Mouse (Mus musculus) embryonic stem cell, embryonic (primary cell): ENCODE measurements around the gene Cdh18.
"Not testable (repeated sequence)": the region's sequence is repeated elsewhere in the genome, so short reads cannot be mapped to it uniquely, and the experiment has no call there.

Experiments
- CTCF ChIA-PET, 4 experiments: fragments of 300-600 bp in 2 of 4; fragments of 350-600 bp in 2 of 4; sonication (Branson Sonifier 250); formaldehyde crosslinking; loops; one replicate each; lab custom pipeline; 2022; ENCODE audit warnings: inconsistent platforms in 2 of 4; lab: Charles Lee
- POLR2A ChIA-PET, 4 experiments: fragments of 300-600 bp in 2 of 4; fragments of 350-600 bp in 2 of 4; sonication (Branson Sonifier 250); formaldehyde crosslinking; loops; one replicate each; lab custom pipeline; 2022; ENCODE audit warnings: antibody characterized with exemption in 4 of 4, inconsistent platforms in 1 of 4; lab: Charles Lee

The Cdh18 gene

DNA sequence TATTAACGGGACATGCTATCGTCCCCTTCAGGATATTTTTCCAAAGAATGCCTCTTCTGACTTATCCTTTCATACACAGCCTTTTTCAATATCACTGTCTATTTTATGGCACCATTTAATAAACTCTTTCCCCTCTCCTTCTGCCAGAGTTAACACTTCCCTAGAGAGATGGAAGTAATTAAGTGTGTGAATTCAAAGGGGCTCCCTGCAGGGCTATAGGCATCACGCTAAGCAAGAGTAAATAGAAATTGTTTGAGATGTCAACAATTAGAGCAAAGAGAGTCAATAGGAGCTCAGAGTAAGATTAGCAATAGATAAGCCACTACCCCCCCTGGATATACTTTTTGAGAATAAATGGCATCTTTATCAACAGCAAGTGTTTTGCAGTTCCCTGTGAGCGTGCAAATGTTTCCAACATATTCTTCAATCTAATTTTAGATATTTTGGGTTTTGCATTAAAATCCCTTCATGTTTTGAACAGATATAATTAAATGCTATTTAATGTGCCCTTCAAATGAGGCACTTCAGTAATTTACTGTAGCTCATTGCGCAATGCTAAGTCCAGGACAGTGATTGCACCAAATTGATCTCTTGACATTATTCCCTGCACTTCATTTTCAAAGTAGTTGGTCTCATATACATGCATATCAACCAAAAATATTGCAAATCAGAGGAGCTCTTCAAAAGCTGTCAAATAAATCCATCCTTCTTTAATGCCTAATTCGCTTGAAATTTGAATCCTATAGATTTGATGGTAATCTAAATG lies 586.3 kb downstream of the Cdh18 start:
- ChIA-PET POLR2A (no interaction called here), CTCF (no interaction called here)

DNA sequence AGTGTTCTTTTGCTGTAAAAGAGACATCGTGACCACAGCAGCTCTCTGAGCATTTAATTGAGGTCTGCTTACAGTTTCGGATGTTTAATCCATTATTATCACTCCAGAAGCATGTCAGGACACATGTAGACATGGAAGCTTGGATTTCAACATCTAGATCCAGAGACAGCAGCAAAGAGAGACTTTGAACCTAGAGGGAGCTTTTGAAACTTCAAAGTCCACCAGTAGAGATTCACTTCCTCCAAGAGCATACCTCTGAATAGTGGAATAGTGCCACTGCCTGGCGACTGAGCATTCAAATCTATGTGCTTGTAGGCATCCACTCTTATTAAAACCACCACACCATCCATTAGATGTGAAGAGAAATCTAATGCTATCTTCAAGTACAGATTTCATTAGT lies 588.1 kb downstream of the Cdh18 start:
- POLR2A ChIA-PET: no interaction called here

DNA sequence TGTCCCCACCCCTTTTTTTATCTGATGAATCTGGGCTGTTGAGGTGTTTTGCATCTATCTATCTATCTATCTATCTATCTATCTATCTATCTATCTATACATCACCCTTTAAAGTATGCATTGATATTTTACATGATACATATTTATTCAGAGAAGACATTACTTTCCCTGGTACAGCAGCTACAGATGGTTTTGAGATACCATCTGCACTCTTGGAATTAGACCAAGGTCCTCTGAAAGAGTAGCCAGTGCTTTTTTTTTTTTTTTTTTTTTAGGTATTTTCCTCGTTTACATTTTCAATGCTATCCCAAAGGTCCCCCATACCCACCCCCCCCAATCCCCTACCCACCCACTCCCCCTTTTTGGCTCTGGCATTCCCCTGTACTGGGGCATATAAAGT lies 594.1 kb downstream of the Cdh18 start:
- CTCF ChIA-PET, POLR2A ChIA-PET: not testable (repeated sequence)

More for the DNA sequence above, 588.1 kb downstream of the Cdh18 start:
- CTCF ChIA-PET: no interaction called here

DNA sequence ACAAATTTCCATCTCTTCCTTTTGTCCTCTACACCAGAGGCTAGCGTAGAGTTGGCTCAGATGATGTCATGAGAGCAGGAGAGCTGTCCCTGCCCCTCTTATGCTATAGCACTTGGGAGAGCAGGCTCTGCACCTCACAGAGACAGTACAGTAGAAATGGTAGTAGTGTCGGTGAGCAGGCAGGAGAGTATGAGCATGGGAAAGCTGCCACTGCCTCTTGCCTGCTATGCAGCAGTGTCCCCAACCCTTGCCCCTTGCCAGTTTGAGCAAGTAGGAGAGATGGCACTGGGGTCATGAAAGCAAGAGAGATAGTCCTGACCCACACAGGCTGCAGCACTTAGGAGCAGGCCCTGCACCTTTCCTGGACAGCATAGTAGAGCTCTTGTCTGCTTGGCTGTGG lies 607.1 kb downstream of the Cdh18 start:
- CTCF ChIA-PET: no interaction called here
- POLR2A ChIA-PET: no interaction called here

DNA sequence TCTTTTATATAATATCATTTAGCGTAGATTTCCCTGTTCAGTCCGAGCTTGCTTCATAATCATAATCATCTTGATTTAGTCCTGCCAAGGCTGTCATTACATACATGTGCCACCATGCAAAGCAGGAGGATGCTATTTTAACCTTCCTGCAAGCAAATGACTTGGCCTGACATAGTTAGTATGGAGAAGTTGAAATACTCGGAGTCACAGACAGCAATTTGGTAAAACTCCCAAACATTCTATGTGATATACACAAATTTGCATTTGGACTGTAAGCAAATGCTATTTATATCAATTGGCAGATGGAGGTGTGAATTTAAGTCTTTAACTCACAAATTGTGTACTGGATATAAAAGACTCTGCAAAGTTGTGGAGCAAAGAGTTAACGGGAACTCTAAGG lies 616.0 kb downstream of the Cdh18 start:
- ChIA-PET POLR2A (no interaction called here), CTCF (interaction anchor here in 1 of 4 experiments (0.6 kb wide), 1 partner anchor 994 kb away, joined by 3 read pairs; no protein-coding TSS in a partner anchor)

DNA sequence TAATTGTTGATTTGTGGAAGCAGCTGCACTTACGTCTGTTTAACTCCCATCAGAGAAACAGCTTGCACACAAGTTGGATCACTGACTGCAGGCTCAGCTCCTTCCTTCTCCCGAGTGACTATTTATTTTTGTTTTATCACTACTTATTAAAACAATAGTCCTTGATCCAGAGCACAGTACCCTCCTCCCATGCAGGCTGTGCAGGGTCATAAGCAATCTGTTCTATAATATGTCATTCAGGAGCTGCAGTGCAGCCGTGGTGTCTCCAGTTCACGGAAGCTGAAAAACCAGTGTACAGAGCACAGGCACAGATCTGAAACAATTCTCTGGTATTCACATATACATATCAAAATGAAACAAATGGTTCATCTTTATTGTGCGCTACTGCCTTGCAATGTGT lies 625.8 kb downstream of the Cdh18 start:
- ChIA-PET CTCF (no interaction called here), POLR2A (no interaction called here)

DNA sequence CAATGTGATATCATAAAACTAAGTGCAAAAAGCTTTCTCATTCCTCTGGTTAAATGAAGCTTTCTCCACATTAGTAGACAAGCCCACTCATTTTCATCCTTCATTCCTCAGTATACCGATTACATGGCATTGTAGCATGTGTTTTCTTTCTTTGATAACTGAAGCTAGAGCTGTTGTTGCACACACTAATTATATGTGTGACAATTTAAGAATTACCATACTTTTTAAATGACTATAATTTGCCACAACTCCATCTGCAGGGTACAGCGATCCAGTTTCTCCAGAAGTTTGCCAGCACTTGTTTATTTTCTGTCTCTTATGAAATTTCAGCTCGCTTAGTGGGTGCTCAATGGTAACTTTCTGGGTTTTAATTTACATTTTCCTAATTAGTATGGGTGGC lies 663.2 kb downstream of the Cdh18 start:
- ChIA-PET CTCF (no interaction called here), POLR2A (no interaction called here)

DNA sequence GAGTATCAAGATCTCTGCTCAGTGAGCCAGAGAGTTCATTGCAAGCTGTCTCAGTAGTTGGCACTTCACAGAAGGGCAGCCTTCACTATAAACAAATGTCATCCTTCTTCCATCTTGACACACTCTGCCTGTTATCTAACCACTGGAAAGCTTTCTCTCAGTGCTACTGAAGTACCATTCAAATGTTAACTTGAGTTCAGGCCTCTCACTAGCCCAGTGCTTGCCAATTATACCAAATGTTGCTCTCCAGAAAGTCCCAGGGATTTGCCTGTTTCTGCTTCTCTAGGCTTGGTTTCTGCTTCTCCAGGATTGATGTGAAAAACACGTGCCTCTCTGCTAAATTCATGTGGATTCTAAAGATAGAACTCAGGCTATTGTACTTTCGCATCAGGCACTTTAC lies 681.8 kb downstream of the Cdh18 start:
- POLR2A ChIA-PET: no interaction called here
- CTCF ChIA-PET: no interaction called here

DNA sequence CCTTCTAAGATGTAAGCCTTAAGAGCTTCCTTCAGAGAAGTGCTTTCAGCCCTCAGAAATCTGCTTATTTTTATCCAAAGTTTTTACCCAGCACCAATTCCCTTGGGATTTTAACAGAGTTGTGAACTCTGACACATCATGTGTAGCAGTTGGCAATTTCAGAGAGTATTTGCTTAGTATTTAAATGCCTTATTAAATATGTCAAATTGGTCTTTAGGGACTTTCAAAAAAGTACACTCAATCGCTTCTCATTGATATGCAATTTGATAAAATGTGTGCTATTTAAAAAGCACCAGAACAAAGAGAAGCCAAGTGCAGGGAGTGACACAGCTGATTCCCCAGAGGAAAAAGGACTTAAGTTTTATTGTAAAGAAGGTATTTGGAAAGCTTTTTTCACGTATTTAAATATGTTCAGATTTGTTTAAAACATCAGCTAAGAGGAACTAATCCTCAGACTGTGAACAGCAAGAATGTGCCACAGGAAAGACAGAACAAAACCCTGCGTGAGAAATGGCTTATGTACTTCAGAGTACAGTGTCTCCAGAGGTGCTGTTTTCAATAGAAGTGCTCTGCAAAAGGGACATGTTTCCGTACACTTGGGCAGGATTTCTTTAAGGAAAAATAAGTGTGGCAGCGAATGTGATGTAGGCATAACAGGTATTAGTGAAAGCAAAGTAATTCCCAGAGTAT lies 709.1 kb downstream of the Cdh18 start:
- CTCF ChIA-PET: no interaction called here

DNA sequence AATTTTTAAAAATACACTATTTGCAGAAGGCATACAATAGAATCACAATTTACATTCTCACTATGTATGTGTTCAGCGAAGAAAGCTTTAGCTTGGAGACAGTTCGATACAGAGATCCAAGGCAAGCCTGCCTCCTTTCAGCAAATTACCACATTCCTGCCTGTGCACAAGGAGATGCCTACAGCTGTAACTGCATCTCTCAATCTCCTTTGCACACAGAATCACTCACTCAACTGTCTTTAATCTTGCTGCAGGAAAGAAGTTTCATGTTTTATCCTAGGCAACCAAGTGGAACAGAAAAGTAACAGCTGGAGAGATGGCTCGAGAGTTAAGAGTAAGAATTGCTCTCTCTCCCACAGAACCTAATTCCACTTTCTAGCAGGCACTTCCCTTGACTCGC lies 729.6 kb downstream of the Cdh18 start:
- CTCF ChIA-PET: no interaction called here
- POLR2A ChIA-PET: no interaction called here

More for the DNA sequence above, 709.1 kb downstream of the Cdh18 start:
- POLR2A ChIA-PET: no interaction called here

DNA sequence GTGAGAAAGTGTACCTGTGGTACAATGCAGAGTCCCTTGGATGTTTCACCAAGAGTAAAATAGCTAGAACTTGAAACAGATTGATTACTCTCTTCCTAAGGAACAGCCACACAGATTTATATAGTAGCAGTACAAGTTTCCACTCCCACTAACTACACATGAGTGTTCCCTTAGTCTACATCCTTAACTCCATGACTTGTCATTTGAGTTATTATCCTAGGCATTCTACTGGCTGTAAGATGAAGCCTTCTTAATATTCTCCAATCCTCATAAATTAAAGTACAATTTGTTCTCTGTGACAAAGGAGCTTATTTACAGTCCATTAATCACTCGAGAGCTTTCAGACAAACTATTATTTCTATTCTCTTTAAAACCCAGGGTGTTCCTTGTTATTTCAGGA lies 756.2 kb downstream of the Cdh18 start:
- ChIA-PET CTCF (no interaction called here), POLR2A (no interaction called here)

DNA sequence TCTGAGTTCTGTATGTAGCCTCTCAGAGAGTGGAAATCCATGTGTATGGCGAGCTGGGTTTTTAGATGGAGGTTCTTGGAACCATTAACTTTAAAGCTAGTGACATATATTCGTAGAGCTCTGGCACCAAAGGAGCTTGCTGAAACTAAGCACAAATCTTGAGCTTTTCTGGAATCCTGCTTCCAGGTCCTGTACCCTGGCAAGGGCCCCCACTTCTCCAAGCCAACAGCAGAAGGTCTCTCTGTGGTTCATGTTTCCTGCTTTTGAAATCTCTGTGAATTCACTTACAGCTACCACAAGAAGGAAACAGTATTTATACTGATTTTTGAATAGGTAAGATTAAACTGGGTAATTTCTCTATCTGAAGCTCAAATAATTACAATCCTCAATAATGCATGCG lies 767.9 kb downstream of the Cdh18 start:
- CTCF ChIA-PET: no interaction called here
- POLR2A ChIA-PET: no interaction called here

DNA sequence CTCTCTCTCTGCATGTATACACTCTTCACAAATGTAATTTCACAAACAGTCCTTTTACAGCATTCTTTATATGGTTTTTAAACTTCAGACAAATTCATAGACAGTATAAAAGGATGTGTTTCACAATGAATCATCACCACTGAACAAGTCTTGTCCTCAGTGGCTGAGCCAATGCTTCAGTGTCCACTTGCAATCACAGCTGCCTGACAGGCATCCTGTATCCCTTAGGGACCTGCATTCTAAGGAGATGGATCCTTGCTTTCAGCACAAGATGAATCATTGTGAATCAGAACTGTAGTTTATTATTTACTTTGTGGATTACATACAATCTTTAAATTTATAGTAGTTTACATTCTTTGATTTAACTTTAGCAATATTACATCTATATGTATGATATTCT lies 768.6 kb downstream of the Cdh18 start:
- POLR2A ChIA-PET: no interaction called here
- CTCF ChIA-PET: no interaction called here

DNA sequence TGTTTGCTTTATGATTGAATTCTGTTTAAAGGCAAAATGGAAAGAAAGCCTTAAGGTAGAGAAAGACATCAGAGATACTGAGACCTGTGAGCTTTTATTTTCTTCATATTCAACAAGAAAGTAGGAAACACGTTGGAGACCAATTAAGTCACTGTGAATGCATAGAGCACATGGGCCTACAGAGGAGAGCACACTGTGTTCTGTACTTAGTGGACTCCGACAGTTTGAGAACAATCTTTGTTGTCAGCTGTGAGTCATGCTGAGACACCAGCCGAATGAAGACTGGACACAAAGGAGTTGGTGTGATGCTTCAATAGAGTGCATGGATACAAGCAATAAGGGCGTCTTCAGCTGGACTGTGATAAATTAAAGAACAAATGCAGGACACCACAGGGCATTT lies 791.5 kb downstream of the Cdh18 start:
- CTCF ChIA-PET, POLR2A ChIA-PET: not testable (repeated sequence)

DNA sequence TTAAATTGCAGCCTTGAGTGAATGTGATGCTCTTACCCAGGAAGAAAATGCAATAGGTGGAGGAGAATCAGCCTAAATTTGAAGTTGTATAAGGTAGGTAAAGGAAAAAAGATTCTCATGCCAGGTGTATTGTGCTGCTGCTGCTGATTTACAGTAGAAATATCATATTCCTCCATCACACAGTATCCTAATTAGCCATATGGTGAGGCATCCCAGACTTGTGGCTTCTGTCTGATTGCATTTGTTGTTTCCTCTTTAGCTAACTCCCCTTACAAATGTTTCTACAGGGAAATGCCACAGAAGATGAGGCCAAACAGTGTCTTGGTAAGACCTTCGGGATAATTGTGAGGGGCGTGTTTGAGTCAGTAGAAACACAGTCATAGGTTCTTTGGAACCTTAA lies 802.3 kb downstream of the Cdh18 start:
- ChIA-PET CTCF (no interaction called here), POLR2A (no interaction called here)

DNA sequence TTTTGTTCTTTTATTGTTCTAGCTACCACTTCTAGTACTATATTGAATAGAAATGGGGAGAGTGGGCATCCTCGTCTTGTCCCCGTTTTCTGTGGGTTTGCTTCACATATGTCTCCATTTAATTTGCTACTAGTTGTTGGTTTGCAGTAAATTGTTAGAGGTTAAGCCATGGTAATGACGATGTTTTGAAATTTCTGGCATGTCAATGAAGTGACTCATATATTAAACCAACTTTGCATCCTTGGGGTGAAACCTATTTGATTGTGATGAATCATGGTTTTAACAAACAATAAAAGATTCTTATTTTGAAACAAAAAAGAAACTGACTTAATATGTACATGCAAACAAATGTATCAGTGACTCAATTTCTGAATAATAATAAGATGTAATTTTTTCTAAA lies 817.5 kb downstream of the Cdh18 start:
- ChIA-PET POLR2A (no interaction called here), CTCF (interaction anchor here in 1 of 4 experiments (0.5 kb wide), 1 partner anchor 8 kb away, joined by 4 read pairs; no protein-coding TSS in a partner anchor)

DNA sequence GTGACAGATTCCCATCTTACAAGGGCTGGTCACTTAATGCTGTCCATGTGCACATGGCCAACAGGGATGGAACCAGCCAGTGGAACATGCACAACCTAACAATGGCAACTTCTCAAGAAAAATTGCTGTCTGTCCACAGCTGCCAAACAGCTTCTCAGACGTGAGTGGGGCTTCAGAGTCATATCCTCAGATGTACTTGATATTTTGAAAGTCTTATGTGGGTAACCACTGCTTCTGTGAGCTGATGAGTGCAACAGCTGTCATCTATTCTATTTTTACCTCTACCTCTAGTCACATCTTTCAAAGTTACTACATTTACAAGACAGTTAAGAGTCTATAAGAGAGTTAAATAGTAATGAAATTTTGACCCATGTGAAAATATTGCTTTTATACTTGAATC lies 818.9 kb downstream of the Cdh18 start:
- ChIA-PET CTCF (interaction anchor here in 1 of 4 experiments (0.6 kb wide), 1 partner anchor 373 kb away, joined by 3 read pairs; no protein-coding TSS in a partner anchor), POLR2A (no interaction called here)

DNA sequence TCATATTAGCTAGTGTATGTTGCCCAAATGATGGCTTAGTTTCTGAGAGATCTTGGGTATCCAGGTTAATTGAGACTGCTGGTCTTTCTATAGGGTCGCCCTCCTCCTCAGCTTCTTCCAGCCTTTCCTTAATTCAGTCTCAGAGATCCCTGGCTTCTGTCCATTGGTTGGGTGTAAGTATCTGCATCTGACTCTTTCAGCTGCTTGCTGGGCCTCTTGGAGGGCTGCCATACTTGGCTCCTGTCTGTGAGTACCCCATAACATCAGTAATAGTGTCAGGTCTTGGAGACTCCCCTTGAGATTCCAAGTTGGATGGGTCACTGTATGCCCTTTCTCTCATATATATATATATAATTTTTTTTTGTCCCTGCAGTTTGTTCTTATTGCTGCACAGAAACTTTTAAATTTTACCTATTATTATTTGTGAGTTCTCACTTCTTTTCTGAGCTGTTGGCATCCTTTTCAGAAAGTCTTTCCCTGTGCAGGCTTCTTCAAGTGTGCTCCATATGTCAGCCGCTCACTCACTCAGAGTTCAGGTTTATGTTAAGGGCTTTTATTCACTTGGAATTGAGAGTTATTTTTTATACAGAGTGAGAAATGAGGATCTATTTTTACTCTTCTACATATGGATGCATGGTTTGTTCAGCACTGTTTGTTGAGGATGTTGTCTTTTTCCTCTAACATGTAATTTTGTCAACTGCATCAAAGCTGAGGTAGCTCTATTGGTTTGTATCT lies 829.4 kb downstream of the Cdh18 start:
- CTCF ChIA-PET: no interaction called here
- POLR2A ChIA-PET: no interaction called here

DNA sequence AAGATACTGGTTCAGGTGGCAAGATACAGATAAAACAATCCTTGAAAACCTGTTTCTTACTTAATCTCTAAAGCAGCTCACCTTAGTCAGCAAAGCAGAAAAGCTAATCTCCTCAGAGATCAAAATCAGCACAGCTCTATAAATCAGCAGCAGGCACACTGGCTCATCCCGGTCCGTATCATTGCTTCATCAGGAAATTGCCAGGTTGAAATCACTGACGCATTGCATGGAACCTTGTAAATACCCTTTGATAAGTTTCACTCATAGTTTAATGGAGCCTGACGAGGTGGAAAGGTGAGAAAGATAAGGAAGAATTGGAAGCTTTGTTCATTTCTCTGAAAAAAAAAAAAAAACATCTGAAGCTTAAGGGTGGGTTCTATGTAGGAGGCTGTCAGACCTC lies 837.0 kb downstream of the Cdh18 start:
- ChIA-PET POLR2A (no interaction called here), CTCF (no interaction called here)

DNA sequence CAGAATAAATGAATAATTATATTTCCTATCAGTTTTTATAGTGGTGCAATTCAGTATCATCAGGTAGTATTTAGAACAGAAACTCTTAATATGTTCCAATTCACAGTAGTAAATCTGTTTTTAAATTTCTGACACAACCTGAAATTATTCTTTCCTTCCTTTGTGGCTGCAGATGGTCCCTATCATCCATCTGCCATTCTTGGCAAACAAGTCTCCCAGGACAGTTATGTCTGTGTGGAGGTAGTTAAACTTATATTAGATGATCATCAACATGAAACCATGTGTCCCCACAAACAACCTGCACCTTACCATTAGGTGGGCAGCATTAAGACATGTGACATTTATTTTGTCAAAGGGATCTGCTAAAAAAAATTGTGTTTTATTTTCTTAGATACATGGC lies 847.8 kb downstream of the Cdh18 start:
- ChIA-PET CTCF (no interaction called here), POLR2A (no interaction called here)
